Mouse (Mus musculus) liver, embryonic 14.5 days (tissue): ENCODE results near the gene Clptm1l.

Experiments
- CTCF ChIP-seq: IDR thresholded peaks from 2 replicates; pipeline ENCODE4 v1.5.1; 2016; ENCODE audit warnings: antibody characterized with exemption, low read depth, control low read depth
- EP300 ChIP-seq: IDR thresholded peaks from 2 replicates; pipeline ENCODE4 v1.6.1; 2016; ENCODE audit warnings: antibody characterized with exemption, low read depth

GRCm38 (mm10) chr13:73591488-73591887, 12.3 kb upstream of the Clptm1l start:
- TF ChIP-seq CTCF (no peak), EP300 (no peak)
